Mouse (Mus musculus): ENCODE measurements at regions not wholly inside any gene's neighbourhood (a gene's known extent, or its start where the extent isn't known, plus 50 kb on each side); places are given as distances from the start of the nearest gene placed in this dataset.
A peak's percentile ranks its signal among the peaks of the same experiment; 100 is the strongest.

- in situ Hi-C loops (cut with MboI; ENCODE audit: low sequenced_read_pairs in 2 of 2, unreplicated experiment in 2 of 2), result no loop called here
Observed at GRCm38 (mm10) chr1:61086811-61087210, 109.1 kb downstream of the Icos start.

GRCm38 (mm10) chr1:61090801-61091200 is 113.1 kb downstream of the Icos start:
- Histone ChIP-seq H3K4me3 (ENCODE audit: insufficient read depth in 1 of 2, low read depth in 1 of 2, low read length in 2 of 2, poor library complexity in 1 of 2, severe bottlenecking in 1 of 2) (no peak overlapping the region), H3K9me3 (ENCODE audit: control insufficient read depth, insufficient read depth, low read depth, low read length) (no peaks in the 10 kb centered on the region), H3K9ac (ENCODE audit: insufficient read depth, low read depth, low read length, poor library complexity, severe bottlenecking) (no peak overlapping the region), H3K27ac (ENCODE audit: insufficient read depth, low read depth, low read length, poor library complexity, severe bottlenecking) (no peak overlapping the region), H3K36me3 (ENCODE audit: control insufficient read depth, insufficient read depth, low read length, poor library complexity, severe bottlenecking) (no peaks in the 10 kb centered on the region), H3K4me1 (ENCODE audit: control insufficient read depth in 2 of 2, insufficient read depth in 2 of 2, low read length in 2 of 2, poor library complexity in 1 of 2) (no peaks in the 10 kb centered on the region)
- TF ChIP-seq MAFK (IDR thresholded peaks at IDR 0.05; ENCODE audit: insufficient read depth, low read depth, low read length) (no peak), HCFC1 (IDR thresholded peaks at IDR 0.05; ENCODE audit: borderline replicate concordance, insufficient read depth, low read length) (no peak), ZC3H11A (IDR thresholded peaks at IDR 0.05; ENCODE audit: borderline replicate concordance, low read depth, low read length) (no peak), CHD2 (IDR thresholded peaks at IDR 0.05; ENCODE audit: low read depth, low read length) (no peak)
- no peak for DNase-seq (ENCODE audit: low read depth, low spot score)
- in situ Hi-C loops (cut with MboI; ENCODE audit: low sequenced_read_pairs in 2 of 2, unreplicated experiment in 2 of 2), result no loop called here

More at GRCm38 (mm10) chr1:61086811-61087210, 109.1 kb downstream of the Icos start:
- no peak for TF ChIP-seq ZC3H11A (IDR thresholded peaks at IDR 0.05; ENCODE audit: borderline replicate concordance, low read depth, low read length)
- no peak for TF ChIP-seq HCFC1 (IDR thresholded peaks at IDR 0.05; ENCODE audit: borderline replicate concordance, insufficient read depth, low read length)
- TF ChIP-seq ZNF384 (IDR thresholded peaks at IDR 0.05; ENCODE audit: low read depth, low read length), result no peak
- no peak for TF ChIP-seq CHD2 (IDR thresholded peaks at IDR 0.05; ENCODE audit: low read depth, low read length)
- no peak for TF ChIP-seq MAFK (IDR thresholded peaks at IDR 0.05; ENCODE audit: insufficient read depth, low read depth, low read length)
- no peak overlapping the region for H3K27ac ChIP-seq (ENCODE audit: insufficient read depth, low read depth, low read length, poor library complexity, severe bottlenecking)
- H3K9ac ChIP-seq (ENCODE audit: insufficient read depth, low read depth, low read length, poor library complexity, severe bottlenecking), result no peak overlapping the region
- H3K4me1 ChIP-seq (ENCODE audit: control insufficient read depth in 2 of 2, insufficient read depth in 2 of 2, low read length in 2 of 2, poor library complexity in 1 of 2), result no peaks in the 10 kb centered on the region
- no peak overlapping the region for H3K4me3 ChIP-seq (ENCODE audit: insufficient read depth in 1 of 2, low read depth in 1 of 2, low read length in 2 of 2, poor library complexity in 1 of 2, severe bottlenecking in 1 of 2)
- no peak for DNase-seq (ENCODE audit: low read depth, low spot score)
- H3K9me3 ChIP-seq (ENCODE audit: control insufficient read depth, insufficient read depth, low read depth, low read length), result no peaks in the 10 kb centered on the region
- H3K36me3 ChIP-seq (ENCODE audit: control insufficient read depth, insufficient read depth, low read length, poor library complexity, severe bottlenecking), result no peaks in the 10 kb centered on the region

- in situ Hi-C loops (cut with MboI; ENCODE audit: low sequenced_read_pairs in 2 of 2, unreplicated experiment in 2 of 2), result no loop called here
- 0 out of 2 replicates have a peak, but pooled peaks have one; percentile 42 for TF ChIP-seq CHD2 (IDR thresholded peaks at IDR 0.05; ENCODE audit: low read depth, low read length)
- no peak for TF ChIP-seq ZC3H11A (IDR thresholded peaks at IDR 0.05; ENCODE audit: borderline replicate concordance, low read depth, low read length)
- peak; percentile 93 for TF ChIP-seq ZNF384 (IDR thresholded peaks at IDR 0.05; ENCODE audit: low read depth, low read length)
- no peak for TF ChIP-seq HCFC1 (IDR thresholded peaks at IDR 0.05; ENCODE audit: borderline replicate concordance, insufficient read depth, low read length)
- 0 out of 2 replicates have a peak, but pooled peaks have one; percentile 3 for TF ChIP-seq MAFK (IDR thresholded peaks at IDR 0.05; ENCODE audit: insufficient read depth, low read depth, low read length)
- H3K9me3 ChIP-seq (ENCODE audit: control insufficient read depth, insufficient read depth, low read depth, low read length), result no peaks in the 10 kb centered on the region
Observed at GRCm38 (mm10) chr1:61095481-61096165, 117.9 kb downstream of the Icos start.

GRCm38 (mm10) chr1:61099341-61099740 is 121.6 kb downstream of the Icos start:
- TF ChIP-seq CHD2 (IDR thresholded peaks at IDR 0.05; ENCODE audit: low read depth, low read length) (no peak), ZC3H11A (IDR thresholded peaks at IDR 0.05; ENCODE audit: borderline replicate concordance, low read depth, low read length) (no peak), MAFK (IDR thresholded peaks at IDR 0.05; ENCODE audit: insufficient read depth, low read depth, low read length) (no peak), ZNF384 (IDR thresholded peaks at IDR 0.05; ENCODE audit: low read depth, low read length) (no peak)
- no peaks in the 10 kb centered on the region for H3K36me3 ChIP-seq (ENCODE audit: control insufficient read depth, insufficient read depth, low read length, poor library complexity, severe bottlenecking)
- no peaks in the 10 kb centered on the region for H3K9me3 ChIP-seq (ENCODE audit: control insufficient read depth, insufficient read depth, low read depth, low read length)
- no peak overlapping the region for H3K9ac ChIP-seq (ENCODE audit: insufficient read depth, low read depth, low read length, poor library complexity, severe bottlenecking)
- H3K4me1 ChIP-seq (ENCODE audit: control insufficient read depth in 2 of 2, insufficient read depth in 2 of 2, low read length in 2 of 2, poor library complexity in 1 of 2), result no peaks in the 10 kb centered on the region; a peak in 1 of 4 replicates
- in situ Hi-C loops (cut with MboI; ENCODE audit: low sequenced_read_pairs in 2 of 2, unreplicated experiment in 2 of 2), result no loop called here
- no peak overlapping the region for H3K27ac ChIP-seq (ENCODE audit: insufficient read depth, low read depth, low read length, poor library complexity, severe bottlenecking)
- no peak overlapping the region for H3K4me3 ChIP-seq (ENCODE audit: insufficient read depth in 1 of 2, low read depth in 1 of 2, low read length in 2 of 2, poor library complexity in 1 of 2, severe bottlenecking in 1 of 2)
- no peak for DNase-seq (ENCODE audit: low read depth, low spot score)

More at GRCm38 (mm10) chr1:61095481-61096165, 117.9 kb downstream of the Icos start:
- H3K27ac ChIP-seq (ENCODE audit: insufficient read depth, low read depth, low read length, poor library complexity, severe bottlenecking), result no peak overlapping the region
- H3K4me1 ChIP-seq (ENCODE audit: control insufficient read depth in 2 of 2, insufficient read depth in 2 of 2, low read length in 2 of 2, poor library complexity in 1 of 2), result no peaks in the 10 kb centered on the region; a peak in 1 of 4 replicates
- DNase-seq (ENCODE audit: low read depth, low spot score), result peak; percentile 38
- no peak overlapping the region for H3K4me3 ChIP-seq (ENCODE audit: insufficient read depth in 1 of 2, low read depth in 1 of 2, low read length in 2 of 2, poor library complexity in 1 of 2, severe bottlenecking in 1 of 2)
- H3K36me3 ChIP-seq (ENCODE audit: control insufficient read depth, insufficient read depth, low read length, poor library complexity, severe bottlenecking), result no peaks in the 10 kb centered on the region
- H3K9ac ChIP-seq (ENCODE audit: insufficient read depth, low read depth, low read length, poor library complexity, severe bottlenecking), result no peak overlapping the region

Measured in ES-E14 (cell line).